Mouse (Mus musculus): ENCODE data around the gene Mepe.

Gene Mepe

GRCm38 (mm10) chr5:104357575-104357974 lies 32.4 kb downstream of the Mepe start:
- DNase-seq: no peak

GRCm38 (mm10) chr5:104358592-104358991 lies 33.5 kb downstream of the Mepe start:
- DNase-seq: no peak

- no peak for DNase-seq
Observed at GRCm38 (mm10) chr5:104359257-104359656, 34.1 kb downstream of the Mepe start.

- no peak for DNase-seq
Observed at GRCm38 (mm10) chr5:104370580-104370979, 45.5 kb downstream of the Mepe start.

GRCm38 (mm10) chr5:104371284-104371683 lies 46.2 kb downstream of the Mepe start:
- DNase-seq: no peak

- no peak for DNase-seq
Observed at GRCm38 (mm10) chr5:104373648-104374307, 48.6 kb downstream of the Mepe start.

GRCm38 (mm10) chr5:104374308-104374660 lies 49.2 kb downstream of the Mepe start:
- peak; percentile 60 for DNase-seq

- no peak for DNase-seq
Observed at GRCm38 (mm10) chr5:104375132-104375531, 50.0 kb downstream of the Mepe start.

GRCm38 (mm10) chr5:104376890-104377289 lies 51.8 kb downstream of the Mepe start:
- DNase-seq: no peak

GRCm38 (mm10) chr5:104380574-104380973 lies 55.4 kb downstream of the Mepe start:
- DNase-seq: no peak

- no peak for DNase-seq
Observed at GRCm38 (mm10) chr5:104381671-104382070, 56.5 kb downstream of the Mepe start.

GRCm38 (mm10) chr5:104384540-104384939 lies 59.4 kb downstream of the Mepe start:
- DNase-seq: no peak

GRCm38 (mm10) chr5:104385521-104385920 lies 60.4 kb downstream of the Mepe start:
- DNase-seq: no peak

GRCm38 (mm10) chr5:104386908-104387307 lies 61.8 kb downstream of the Mepe start:
- no peak for DNase-seq
